Mouse (Mus musculus): ENCODE data around the gene Ankra2.

DNA sequence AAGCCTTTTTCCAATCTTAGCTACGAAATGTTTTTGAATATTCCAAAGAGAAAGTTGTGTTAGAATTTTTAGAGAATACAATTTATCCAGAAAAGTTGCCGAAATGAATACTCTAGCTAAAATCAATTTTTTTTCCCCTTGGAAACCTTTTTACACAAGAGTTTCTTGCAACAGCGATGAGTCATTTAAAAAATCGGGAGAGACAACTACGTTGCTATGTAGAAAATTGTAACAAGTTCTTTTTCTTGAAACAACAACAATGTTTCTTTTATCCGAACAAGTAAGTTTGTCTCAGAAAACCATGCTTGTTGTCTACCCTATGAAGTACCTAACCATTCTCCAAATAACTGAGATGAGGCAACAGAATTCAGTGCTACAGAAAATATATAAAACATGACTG lies 55.0 kb downstream of the Ankra2 start:
- no peak for TF ChIP-seq CTCF (IDR thresholded peaks at IDR 0.05; ENCODE audit: low read depth)
- no peak for TF ChIP-seq EP300 (IDR thresholded peaks at IDR 0.05; ENCODE audit: low read depth)
